Mouse (Mus musculus): ENCODE measurements around the gene Tnks1bp1. TPM values are rescaled to one million over a fixed set of nuclear protein-coding genes. Genes with fewer than 3 reads are reported as not detected.

Gene Tnks1bp1
- polyA plus RNA-seq, 2 experiments: 17.0 to 85.9 TPM

- Histone ChIP-seq H3K27ac (replicated peaks; ENCODE audit: low read depth, low read length) (no peak overlapping the region), H3K4me1 (ENCODE audit: control insufficient read depth, insufficient read depth, low read length) (no peaks in the 10 kb centered on the region), H3K4me3 (replicated peaks; ENCODE audit: low read length) (no peak overlapping the region), H3K9me3 (ENCODE audit: control insufficient read depth, low read length) (no peaks in the 10 kb centered on the region), H3K27me3 (ENCODE audit: control insufficient read depth, insufficient read depth, low read length) (no peaks in the 10 kb centered on the region), H3K36me3 (ENCODE audit: control insufficient read depth, insufficient read depth, low read length) (no peaks in the 10 kb centered on the region), H3K9ac (ENCODE audit: low read depth, low read length, severe bottlenecking) (no peak overlapping the region), H3K4me2 (replicated peaks; ENCODE audit: low read depth, low read length, severe bottlenecking) (no peak overlapping the region)
- TF ChIP-seq POLR2A (IDR thresholded peaks at IDR 0.05; ENCODE audit: borderline replicate concordance, extremely low read depth, insufficient read depth, insufficient read length): no peak
- DNase-seq (ENCODE audit: low spot score) (no peak), ATAC-seq (ENCODE audit: low FRiP score, low read depth) (no peak)
- 80% methylated on average over 7 of the region's 7 CpGs for WGBS
Observed at GRCm38 (mm10) chr2:85006600-85006999, 41.2 kb upstream of the Tnks1bp1 start.

DNA sequence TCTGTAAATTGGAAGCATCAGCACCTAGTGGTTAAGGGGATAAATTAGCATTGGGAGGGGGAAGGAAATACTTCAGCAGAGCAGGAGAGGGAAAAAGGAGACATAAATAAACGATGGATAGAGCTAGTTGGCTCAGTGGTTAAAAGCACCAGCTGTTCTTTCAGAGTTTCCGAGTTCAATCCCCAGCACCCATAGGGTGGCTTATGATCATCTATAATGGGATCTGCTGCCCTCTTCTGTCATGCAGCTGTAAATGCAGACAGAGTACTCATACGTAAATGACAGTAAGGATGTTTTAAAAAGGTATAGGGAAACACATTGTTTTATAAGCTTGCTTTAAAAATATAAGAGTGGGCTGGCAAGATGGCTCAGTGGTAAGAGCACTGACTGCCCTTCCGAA is 40.1 kb upstream of the Tnks1bp1 start:
- no peak overlapping the region for H3K9ac ChIP-seq (ENCODE audit: low read depth, low read length, severe bottlenecking)
- DNase-seq (ENCODE audit: low spot score) (no peak), ATAC-seq (ENCODE audit: low FRiP score, low read depth) (no peak)
- no peak for TF ChIP-seq POLR2A (IDR thresholded peaks at IDR 0.05; ENCODE audit: borderline replicate concordance, extremely low read depth, insufficient read depth, insufficient read length)
- H3K27me3 ChIP-seq (ENCODE audit: control insufficient read depth, insufficient read depth, low read length): no peaks in the 10 kb centered on the region
- peaks cover 5% of the 10 kb centered on the region for H3K4me1 ChIP-seq (ENCODE audit: control insufficient read depth, insufficient read depth, low read length)
- H3K9me3 ChIP-seq (ENCODE audit: control insufficient read depth, low read length): no peaks in the 10 kb centered on the region
- H3K4me3 ChIP-seq (replicated peaks; ENCODE audit: low read length): no peak overlapping the region
- WGBS: 24% methylated on average over 4 of the region's 4 CpGs
- H3K4me2 ChIP-seq (replicated peaks; ENCODE audit: low read depth, low read length, severe bottlenecking): no peak overlapping the region
- no peak overlapping the region for H3K27ac ChIP-seq (replicated peaks; ENCODE audit: low read depth, low read length)
- no peaks in the 10 kb centered on the region for H3K36me3 ChIP-seq (ENCODE audit: control insufficient read depth, insufficient read depth, low read length)

DNA sequence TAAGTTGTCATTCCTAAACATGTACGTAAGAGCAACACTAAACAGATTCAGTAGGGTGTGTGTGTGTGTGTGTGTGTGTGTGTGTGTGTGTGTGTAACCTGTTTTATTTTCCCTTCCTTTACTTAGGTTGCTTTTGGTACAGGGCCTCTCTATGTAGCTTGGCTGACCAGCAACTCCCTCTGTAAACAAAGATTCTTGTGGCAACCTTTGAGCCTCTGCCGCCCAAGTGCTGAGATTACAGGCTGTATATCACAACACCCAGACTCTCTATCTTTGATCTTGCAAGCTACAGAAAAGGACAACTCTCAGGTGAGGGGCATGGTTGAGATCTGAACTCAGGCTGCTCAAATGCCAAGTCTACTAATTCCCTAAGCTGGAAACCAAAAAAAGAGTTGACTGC is 38.6 kb upstream of the Tnks1bp1 start:
- H3K36me3 ChIP-seq (ENCODE audit: control insufficient read depth, insufficient read depth, low read length): no peaks in the 10 kb centered on the region
- no peak for DNase-seq (ENCODE audit: low spot score)
- H3K27me3 ChIP-seq (ENCODE audit: control insufficient read depth, insufficient read depth, low read length): no peaks in the 10 kb centered on the region
- H3K9me3 ChIP-seq (ENCODE audit: control insufficient read depth, low read length): no peaks in the 10 kb centered on the region
- TF ChIP-seq POLR2A (IDR thresholded peaks at IDR 0.05; ENCODE audit: borderline replicate concordance, extremely low read depth, insufficient read depth, insufficient read length): no peak
- H3K27ac ChIP-seq (replicated peaks; ENCODE audit: low read depth, low read length): no peak overlapping the region
- no peak overlapping the region for H3K4me3 ChIP-seq (replicated peaks; ENCODE audit: low read length)
- no peak overlapping the region for H3K9ac ChIP-seq (ENCODE audit: low read depth, low read length, severe bottlenecking)
- WGBS: 52% methylated on average over 2 of the region's 2 CpGs
- no peak for ATAC-seq (ENCODE audit: low FRiP score, low read depth)
- no peak overlapping the region for H3K4me2 ChIP-seq (replicated peaks; ENCODE audit: low read depth, low read length, severe bottlenecking)
- peaks cover 5% of the 10 kb centered on the region for H3K4me1 ChIP-seq (ENCODE audit: control insufficient read depth, insufficient read depth, low read length)

GRCm38 (mm10) chr2:85011906-85012604 is 35.8 kb upstream of the Tnks1bp1 start:
- no peak overlapping the region for H3K4me3 ChIP-seq (replicated peaks; ENCODE audit: low read length)
- DNase-seq (ENCODE audit: low spot score) (no peak), ATAC-seq (ENCODE audit: low FRiP score, low read depth) (0 out of 2 replicates have a peak, but pooled peaks have one; percentile 23)
- H3K9ac ChIP-seq (ENCODE audit: low read depth, low read length, severe bottlenecking): 0 out of 2 replicates have a peak overlapping the region, but pooled peaks have one; percentile 6
- H3K36me3 ChIP-seq (ENCODE audit: control insufficient read depth, insufficient read depth, low read length): no peaks in the 10 kb centered on the region
- H3K4me1 ChIP-seq (ENCODE audit: control insufficient read depth, insufficient read depth, low read length): peaks cover 5% of the 10 kb centered on the region
- H3K4me2 ChIP-seq (replicated peaks; ENCODE audit: low read depth, low read length, severe bottlenecking): no peak overlapping the region
- WGBS: 41% methylated on average over 9 of the region's 9 CpGs
- no peaks in the 10 kb centered on the region for H3K9me3 ChIP-seq (ENCODE audit: control insufficient read depth, low read length)
- peak overlapping the region; percentile 38; the same call in 1 of the 2 replicates for H3K27ac ChIP-seq (replicated peaks; ENCODE audit: low read depth, low read length)
- no peak for TF ChIP-seq POLR2A (IDR thresholded peaks at IDR 0.05; ENCODE audit: borderline replicate concordance, extremely low read depth, insufficient read depth, insufficient read length)
- H3K27me3 ChIP-seq (ENCODE audit: control insufficient read depth, insufficient read depth, low read length): no peaks in the 10 kb centered on the region

DNA sequence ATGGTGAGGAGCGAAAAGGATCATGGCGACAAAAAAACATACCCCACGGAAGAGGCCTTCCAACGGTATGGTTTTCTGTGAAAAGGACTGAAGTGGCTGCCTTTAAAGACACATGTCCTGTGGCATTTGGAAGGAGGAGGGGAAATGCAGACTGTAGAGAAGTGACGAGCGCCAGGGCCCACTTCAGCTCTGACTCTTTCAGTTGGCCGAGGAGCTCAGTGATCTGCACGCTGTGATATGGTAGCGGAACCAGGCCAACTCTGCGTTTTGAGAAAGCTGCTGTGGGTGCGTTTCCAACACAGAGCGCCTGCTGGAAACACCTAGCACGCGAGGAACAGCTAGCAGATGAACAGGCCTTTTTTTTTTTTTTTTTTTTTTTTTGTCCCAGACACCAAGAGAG is 35.1 kb upstream of the Tnks1bp1 start:
- ATAC-seq (ENCODE audit: low FRiP score, low read depth) (no peak), DNase-seq (ENCODE audit: low spot score) (no peak)
- Histone ChIP-seq H3K9me3 (ENCODE audit: control insufficient read depth, low read length) (no peaks in the 10 kb centered on the region), H3K4me2 (replicated peaks; ENCODE audit: low read depth, low read length, severe bottlenecking) (no peak overlapping the region), H3K36me3 (ENCODE audit: control insufficient read depth, insufficient read depth, low read length) (no peaks in the 10 kb centered on the region), H3K27me3 (ENCODE audit: control insufficient read depth, insufficient read depth, low read length) (no peaks in the 10 kb centered on the region), H3K27ac (replicated peaks; ENCODE audit: low read depth, low read length) (peak overlapping the region; percentile 38; the same call in 1 of the 2 replicates), H3K4me1 (ENCODE audit: control insufficient read depth, insufficient read depth, low read length) (peaks cover 5% of the 10 kb centered on the region), H3K9ac (ENCODE audit: low read depth, low read length, severe bottlenecking) (no peak overlapping the region), H3K4me3 (replicated peaks; ENCODE audit: low read length) (no peak overlapping the region)
- TF ChIP-seq POLR2A (IDR thresholded peaks at IDR 0.05; ENCODE audit: borderline replicate concordance, extremely low read depth, insufficient read depth, insufficient read length): no peak
- 78% methylated on average over 14 of the region's 14 CpGs for WGBS

Data from limb, embryonic 14.5 days (tissue).